15 mouse cellular contexts compared by ENCODE assay signal in the genomic region with DNA sequence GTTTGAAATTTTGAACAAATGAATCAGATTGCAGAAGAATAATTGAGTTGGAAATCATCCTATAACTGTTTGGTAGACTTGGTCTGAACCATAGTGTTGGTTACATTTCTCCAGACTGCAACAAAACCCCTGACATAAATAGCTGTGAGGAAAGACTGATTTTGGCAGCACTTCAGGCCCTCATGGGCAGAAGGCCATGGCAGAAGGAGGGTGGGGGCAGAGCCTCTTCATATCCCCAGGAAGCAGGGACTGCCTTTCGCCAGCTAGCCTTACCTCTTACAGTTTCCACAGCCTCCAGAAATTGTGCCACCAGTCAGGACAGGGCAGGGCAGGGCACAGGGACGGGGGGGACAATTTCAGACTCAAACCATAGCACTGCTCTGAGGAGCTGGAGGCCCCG. TPM values are rescaled to one million over a fixed set of nuclear protein-coding genes. Genes with fewer than 3 reads are reported as not detected.
DNase-seq lines count a peak whose midpoint lies in the region; ATAC-seq lines count a peak whose summit lies in the region.
"Had no signal": no experiment of that assay in that cellular context is flagged by ENCODE, and none has a peak within 500 bp of the region (broad histone marks: within the 10 kb centered on the region; RNA-seq: fewer than 3 reads in every experiment).

No protein-coding gene starts in this region.

- no peak overlapping the region for H3K9ac ChIP-seq in midbrain, embryonic 11.5 days (ENCODE audit: low read length)

- no peak overlapping the region for H3K4me3 ChIP-seq in midbrain, embryonic 11.5 days (ENCODE audit: low read depth, low read length)
- H3K4me3 ChIP-seq: left cerebral cortex, adult 2 months; megakaryocyte, embryonic 14.5 days; myocyte had no signal

- no peaks in the 10 kb centered on the region for H3K36me3 ChIP-seq in midbrain, embryonic 11.5 days (ENCODE audit: control insufficient read depth, insufficient read depth, low read length)

- H3K27ac ChIP-seq in midbrain, embryonic 11.5 days (ENCODE audit: low read depth, low read length) = no peak overlapping the region
- H3K27ac ChIP-seq: left cerebral cortex, adult 2 months had no signal

- intact Hi-C loops in heart, postnatal 36 days (cut with DNase I) = no loop called here

- H3K27me3 ChIP-seq in midbrain, embryonic 11.5 days (ENCODE audit: control insufficient read depth, insufficient read depth, low read length) = no peaks in the 10 kb centered on the region
- H3K27me3 ChIP-seq: megakaryocyte, embryonic 14.5 days had no signal

- ATAC-seq in cerebellum, adult (ENCODE audit: insufficient number of reproducible peaks, low FRiP score, low TSS enrichment) = peak; percentile 96
- no peak for ATAC-seq in midbrain, embryonic 11.5 days (ENCODE audit: low FRiP score)
- ATAC-seq: activated CD4-positive, CD25-positive, alpha-beta regulatory T cell, adult 4 months had no signal

- peaks cover 5% of the 10 kb centered on the region; the same call in 1 of the 2 replicates for H3K9me3 ChIP-seq in midbrain, embryonic 11.5 days (ENCODE audit: control insufficient read depth, low read length)

- 91% methylated on average over 3 of the region's 3 CpGs for WGBS in midbrain, embryonic 11.5 days

- no peak for DNase-seq in cerebellum, postnatal 4 days (ENCODE audit: low spot score in 2 of 2)
- peak; percentile 64 for DNase-seq in NIH3T3 (ENCODE audit: low read depth)
- peak; percentile 70 for DNase-seq in cerebellum, adult 9-10 months
- DNase-seq in heart, postnatal 36 days = peak; percentile 34 to 45
- no peak for DNase-seq in thymus, postnatal 0 days (ENCODE audit: low spot score)
- no peak for DNase-seq in spleen, adult 12 weeks (ENCODE audit: low spot score)
- DNase-seq in midbrain, embryonic 11.5 days (ENCODE audit: low spot score, missing footprints) = no peak
- DNase-seq: kidney, postnatal 10 days; thymus, adult 2 months had no signal

- no peaks in the 10 kb centered on the region for H3K4me1 ChIP-seq in midbrain, embryonic 11.5 days (ENCODE audit: control insufficient read depth, insufficient read depth, low read length)
- H3K4me1 ChIP-seq: megakaryocyte, embryonic 14.5 days had no signal

- no peak overlapping the region for H3K4me2 ChIP-seq in midbrain, embryonic 11.5 days
- H3K4me2 ChIP-seq: liver, embryonic 11.5 days had no signal

RNA-seq across cellular contexts. Expression of gene 1500009L16Rik, which starts 22.0 kb away (rescaled TPM):
- total RNA-seq in heart, postnatal 36 days (2021) = 1 to 10 TPM; 4.5 to 7.9 TPM
- 72.5 and 75.0 TPM in 2 replicates for polyA plus RNA-seq in thymus, postnatal 0 days (2015; fragmentation: Nextera tagmentation; extraction: Ambion mirVana)
- 40.0 and 44.3 TPM in 2 replicates for polyA plus RNA-seq in midbrain, embryonic 11.5 days (2014; fragmentation: Nextera tagmentation; extraction: Ambion mirVana)
- polyA plus RNA-seq: myocyte had no signal

Comparison
In these comparisons a context has a peak if more than half of its experiments do, and no peak if none do; other contexts are left out.
1. DNase-seq: peak in NIH3T3 (single experiment), cerebellum, adult 9-10 months (single experiment) and heart, postnatal 36 days (2 of 2); none in cerebellum, postnatal 4 days (0 of 2), thymus, postnatal 0 days (single experiment), spleen, adult 12 weeks (single experiment) and midbrain, embryonic 11.5 days (single experiment).